ENCODE assay signal across 9 mouse cellular contexts in genomic region chr11:98771844-98772525, GRCm38 (mm10). TPM values are rescaled to one million over a fixed set of nuclear protein-coding genes. Genes with fewer than 3 reads are reported as not detected.
DNase-seq lines count a peak whose midpoint lies in the region; ATAC-seq lines count a peak whose summit lies in the region.
"Had no signal": no experiment of that assay in that cellular context is flagged by ENCODE, and none has a peak within 500 bp of the region (broad histone marks: within the 10 kb centered on the region; RNA-seq: fewer than 3 reads in every experiment).

No protein-coding gene starts in this region.

- no peak for ATAC-seq in liver, embryonic 13.5 days (ENCODE audit: low read depth)
- ATAC-seq in erythroid progenitor cell, adult 5-6 weeks (replicated peaks; ENCODE audit: low FRiP score, poor library complexity, severe bottlenecking), result no peak

- H3K4me3 ChIP-seq in liver, embryonic 13.5 days (replicated peaks), result no peak overlapping the region
- H3K4me3 ChIP-seq: hindbrain, embryonic 10.5 days; limb, embryonic 12.5 days had no signal

- peaks cover 98% of the 10 kb centered on the region for H3K4me1 ChIP-seq in liver, embryonic 13.5 days (replicated peaks)

- H3K27me3 ChIP-seq in liver, embryonic 13.5 days, result no peaks in the 10 kb centered on the region
- H3K27me3 ChIP-seq: limb, embryonic 12.5 days had no signal

- intact Hi-C loops in left cerebral cortex, postnatal 14 days (cut with DNase I), result loop anchor here (2.0 kb wide), 1 partner anchor 15 kb away; no protein-coding TSS in a partner anchor

- H3K9ac ChIP-seq in liver, embryonic 13.5 days, result peak overlapping the region; percentile 15; the same call in 1 of the 2 replicates
- H3K9ac ChIP-seq: limb, embryonic 12.5 days had no signal

- DNase-seq in layer of hippocampus, adult 8-10 months (ENCODE audit: low spot score in 2 of 2), result peak; percentile 34 to 65
- DNase-seq in layer of hippocampus, adult 11-12 months (ENCODE audit: low spot score), result no peak
- peak; percentile 63 to 64 for DNase-seq in cerebellum, postnatal 10 days
- DNase-seq in heart, adult 18-20 months, result peak; percentile 45 to 74
- no peak for DNase-seq in liver, embryonic 13.5 days
- no peak for DNase-seq in left cerebral cortex, postnatal 14 days (ENCODE audit: low spot score in 2 of 2)

- peak overlapping the region; percentile 78 for H3K27ac ChIP-seq in liver, embryonic 13.5 days
- H3K27ac ChIP-seq: hindbrain, embryonic 10.5 days; limb, embryonic 12.5 days had no signal

- no peak overlapping the region for H3K4me2 ChIP-seq in liver, embryonic 13.5 days
- H3K4me2 ChIP-seq: limb, embryonic 12.5 days had no signal

- H3K9me3 ChIP-seq in liver, embryonic 13.5 days (replicated peaks), result no peaks in the 10 kb centered on the region
- H3K9me3 ChIP-seq: hindbrain, embryonic 10.5 days; limb, embryonic 12.5 days had no signal

- peaks cover 16% of the 10 kb centered on the region; the same call in 1 of the 2 replicates for H3K36me3 ChIP-seq in liver, embryonic 13.5 days

- WGBS in liver, embryonic 13.5 days (ENCODE audit: insufficient replicate concordance), result 78% methylated on average over 11 of the region's 11 CpGs

RNA-seq across cellular contexts. Expression of gene Nr1d1, which starts 3.1 kb away (rescaled TPM):
- total RNA-seq in layer of hippocampus, adult 8-10 months (2022), result 10 to 100 TPM; 86.6 to 99.6 (median 92.7) TPM
- 10 to 100 TPM; 54.2 to 67.6 TPM for total RNA-seq in heart, adult 18-20 months (2021)
- polyA plus RNA-seq in liver, embryonic 13.5 days (2015; fragmentation: Nextera tagmentation; extraction: Ambion mirVana), result 0.59 and 1.0 TPM in 2 replicates
- total RNA-seq in erythroid progenitor cell, adult 5-6 weeks (2015; ENCODE audit: low replicate concordance), result not detected in 2 replicates
- not detected in 2 replicates for total RNA-seq in erythroid progenitor cell, adult 5-6 weeks (2017; ENCODE audit: low replicate concordance)
- total RNA-seq in left cerebral cortex, postnatal 14 days (2021), result 10 to 100 TPM; 82.0 to 85.4 TPM

RNA-seq across cellular contexts. Expression of gene Msl1, which starts 23.3 kb away (rescaled TPM):
- total RNA-seq in layer of hippocampus, adult 8-10 months (2022), result 100 to 1,000 TPM; 140 to 201 (median 177) TPM
- total RNA-seq in heart, adult 18-20 months (2021), result 10 to 100 TPM; 71.7 to 73.3 TPM
- polyA plus RNA-seq in liver, embryonic 13.5 days (2015; fragmentation: Nextera tagmentation; extraction: Ambion mirVana), result 6.8 and 6.9 TPM in 2 replicates
- 43.6 and 44.7 TPM in 2 replicates for total RNA-seq in erythroid progenitor cell, adult 5-6 weeks (2015; ENCODE audit: low replicate concordance)
- total RNA-seq in erythroid progenitor cell, adult 5-6 weeks (2017; ENCODE audit: low replicate concordance), result 29.5 and 35.5 TPM in 2 replicates
- total RNA-seq in left cerebral cortex, postnatal 14 days (2021), result 100 to 1,000 TPM; 168 to 170 TPM

RNA-seq across cellular contexts. Expression of gene Thra, which starts 31.5 kb away (rescaled TPM):
- total RNA-seq in layer of hippocampus, adult 8-10 months (2022), result 100 to 1,000 TPM; 919 to 985 (median 938) TPM
- 100 to 1,000 TPM in 1 of 2 experiments, 10 to 100 TPM in 1; 99.7 to 103 TPM for total RNA-seq in heart, adult 18-20 months (2021)
- 8.8 and 9.8 TPM in 2 replicates for polyA plus RNA-seq in liver, embryonic 13.5 days (2015; fragmentation: Nextera tagmentation; extraction: Ambion mirVana)
- total RNA-seq in erythroid progenitor cell, adult 5-6 weeks (2015; ENCODE audit: low replicate concordance), result 8.6 and 13.8 TPM in 2 replicates
- 3.3 and 8.0 TPM in 2 replicates for total RNA-seq in erythroid progenitor cell, adult 5-6 weeks (2017; ENCODE audit: low replicate concordance)
- 1,000 to 10,000 TPM in 1 of 2 experiments, 100 to 1,000 TPM in 1; 962 to 1,004 TPM for total RNA-seq in left cerebral cortex, postnatal 14 days (2021)

RNA-seq across cellular contexts. Expression of gene Casc3, which starts 32.7 kb away (rescaled TPM):
- total RNA-seq in layer of hippocampus, adult 8-10 months (2022), result 10 to 100 TPM; 50.5 to 64.9 (median 59.4) TPM
- 10 to 100 TPM; 17.2 to 19.3 TPM for total RNA-seq in heart, adult 18-20 months (2021)
- 13.3 and 16.1 TPM in 2 replicates for polyA plus RNA-seq in liver, embryonic 13.5 days (2015; fragmentation: Nextera tagmentation; extraction: Ambion mirVana)
- total RNA-seq in erythroid progenitor cell, adult 5-6 weeks (2015; ENCODE audit: low replicate concordance), result 41.8 and 60.4 TPM in 2 replicates
- total RNA-seq in erythroid progenitor cell, adult 5-6 weeks (2017; ENCODE audit: low replicate concordance), result 59.2 and 92.7 TPM in 2 replicates
- total RNA-seq in left cerebral cortex, postnatal 14 days (2021), result 10 to 100 TPM; 53.1 to 54.6 TPM

RNA-seq across cellular contexts. Expression of gene Med24, which starts 42.8 kb away (rescaled TPM):
- total RNA-seq in layer of hippocampus, adult 8-10 months (2022), result 100 to 1,000 TPM; 118 to 162 (median 138) TPM
- 10 to 100 TPM; 42.0 to 44.2 TPM for total RNA-seq in heart, adult 18-20 months (2021)
- 27.6 and 36.0 TPM in 2 replicates for polyA plus RNA-seq in liver, embryonic 13.5 days (2015; fragmentation: Nextera tagmentation; extraction: Ambion mirVana)
- total RNA-seq in erythroid progenitor cell, adult 5-6 weeks (2015; ENCODE audit: low replicate concordance), result 30.6 and 57.7 TPM in 2 replicates
- 14.7 and 25.0 TPM in 2 replicates for total RNA-seq in erythroid progenitor cell, adult 5-6 weeks (2017; ENCODE audit: low replicate concordance)
- total RNA-seq in left cerebral cortex, postnatal 14 days (2021), result 100 to 1,000 TPM in 1 of 2 experiments, 10 to 100 TPM in 1; 96.3 to 114 TPM

Comparison
In these comparisons a context has a peak if more than half of its experiments do, and no peak if none do; other contexts are left out.
1. DNase-seq: peak in layer of hippocampus, adult 8-10 months (2 of 2), cerebellum, postnatal 10 days (2 of 2) and heart, adult 18-20 months (2 of 2); none in layer of hippocampus, adult 11-12 months (single experiment), liver, embryonic 13.5 days (single experiment) and left cerebral cortex, postnatal 14 days (0 of 2).
2. RNA of gene Nr1d1, which starts 3.1 kb away (total RNA-seq): 86.6 to 99.6 TPM in layer of hippocampus, adult 8-10 months, 82.0 to 85.4 TPM in left cerebral cortex, postnatal 14 days and 54.2 to 67.6 TPM in heart, adult 18-20 months; not detected in erythroid progenitor cell, adult 5-6 weeks; every median in the first group is over 10 times any median in the second.
3. RNA of gene Thra, which starts 31.5 kb away (total RNA-seq): 962 to 1,004 TPM in left cerebral cortex, postnatal 14 days and 919 to 985 TPM in layer of hippocampus, adult 8-10 months; 99.7 to 103 TPM in heart, adult 18-20 months and 3.3 to 13.8 TPM in erythroid progenitor cell, adult 5-6 weeks; every median in the first group is over 4 times any median in the second.